Mouse (Mus musculus): ENCODE data around the gene Atp7a.
A peak's percentile ranks its signal among the peaks of the same experiment; 100 is the strongest.

Gene Atp7a

DNA sequence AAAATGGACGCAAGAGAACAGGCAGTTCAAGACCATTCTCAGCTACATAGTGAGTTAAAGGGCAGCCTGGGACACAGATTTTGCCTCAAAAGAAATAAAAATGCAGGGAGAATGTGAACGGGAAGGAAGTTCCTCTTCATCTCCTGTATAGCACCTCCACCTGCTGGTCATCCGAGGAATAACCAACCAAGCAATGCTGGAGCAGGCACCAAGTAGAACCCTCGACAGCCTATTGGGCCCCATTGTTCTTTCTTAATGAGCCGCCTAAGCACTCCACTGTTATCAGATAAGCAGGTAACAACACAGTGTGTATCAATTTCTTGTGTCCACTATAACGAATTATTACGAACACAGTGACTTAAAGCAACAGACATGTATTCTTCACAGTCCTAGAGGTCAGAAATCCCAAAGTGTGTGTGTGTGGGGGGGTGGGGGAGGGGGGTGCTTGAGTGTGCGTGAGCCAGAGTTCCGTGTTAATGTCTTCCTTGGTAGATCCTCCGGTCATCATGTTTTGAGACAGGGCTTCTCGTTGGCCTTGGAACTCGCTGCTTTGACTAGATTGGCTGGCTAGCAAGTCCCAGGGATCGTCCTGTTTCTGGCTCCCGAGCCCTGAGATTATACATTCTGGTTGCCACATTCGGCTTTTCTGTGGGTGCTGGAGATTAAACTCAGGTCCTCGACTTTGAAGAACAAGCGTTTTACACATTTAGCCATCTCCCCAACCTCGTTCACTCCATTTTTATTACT, 144.2 kb downstream of the Atp7a start:
- peak; percentile 84 for DNase-seq (ENCODE audit: low read depth, low spot score)

DNA sequence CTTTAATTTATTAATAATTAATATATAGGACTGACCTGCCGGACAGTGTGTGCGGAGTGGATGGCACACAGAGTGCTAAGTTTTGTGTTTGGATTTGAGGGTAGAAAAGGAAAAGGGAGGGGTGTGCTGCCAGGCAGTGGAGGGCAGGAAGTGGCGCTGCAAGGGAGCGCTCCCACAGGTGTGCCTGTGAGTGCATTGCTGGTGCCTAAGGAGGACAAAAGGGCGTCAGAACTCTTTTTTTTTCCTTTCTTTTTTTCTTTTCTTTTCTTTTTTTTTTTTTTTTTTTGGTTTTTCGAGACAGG, 144.7 kb downstream of the Atp7a start:
- DNase-seq (ENCODE audit: low read depth, low spot score): no peak
